Mouse (Mus musculus): ENCODE results near the gene Themis.
A peak's percentile ranks its signal among the peaks of the same experiment; 100 is the strongest.

Gene Themis

GRCm38 (mm10) chr10:28811928-28812570 is 143.9 kb downstream of the Themis start:
- no peak for DNase-seq

DNA sequence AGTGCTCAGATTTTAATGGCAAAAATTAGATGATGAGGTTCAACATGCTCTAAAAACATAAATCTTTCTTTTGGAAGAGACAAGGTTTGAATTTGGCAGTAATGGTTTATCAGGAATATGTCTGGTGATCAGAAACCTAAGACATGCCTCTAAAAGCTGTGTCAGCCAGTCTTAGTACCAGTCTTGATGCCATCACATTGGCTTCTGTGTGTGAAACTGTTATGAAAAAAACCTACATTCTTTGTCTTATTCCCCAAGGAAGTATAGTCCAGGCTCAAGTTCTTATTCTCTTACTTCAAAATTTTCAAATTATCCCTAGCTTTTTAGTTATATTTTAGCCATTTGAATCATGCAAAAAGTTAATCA is 144.4 kb downstream of the Themis start:
- DNase-seq = no peak

GRCm38 (mm10) chr10:28816160-28816559 is 148.0 kb downstream of the Themis start:
- no peak for DNase-seq

- no peak for DNase-seq
Measured at GRCm38 (mm10) chr10:28822320-28822719, 154.2 kb downstream of the Themis start.

DNA sequence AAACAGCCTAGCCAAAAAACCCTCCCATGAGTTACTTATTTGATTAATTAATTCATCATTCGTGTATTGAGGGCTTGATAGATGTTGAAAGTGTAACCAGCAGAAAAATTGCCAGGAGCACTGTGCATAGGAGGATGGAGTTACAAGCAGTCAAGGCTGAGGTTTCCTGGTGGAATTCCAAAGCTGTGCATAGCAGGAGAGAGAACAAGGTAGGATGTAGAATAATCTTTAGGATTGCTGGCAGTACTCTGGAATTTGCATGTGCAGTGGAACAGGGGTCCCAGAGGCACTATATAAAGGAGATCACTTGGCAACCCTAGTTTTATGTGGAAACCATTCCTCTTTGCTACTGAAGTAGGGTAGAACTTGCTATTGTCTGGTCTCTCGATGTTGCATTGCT is 174.4 kb downstream of the Themis start:
- DNase-seq = no peak

- no peak for DNase-seq
Measured at GRCm38 (mm10) chr10:28843755-28844717, 175.9 kb downstream of the Themis start.

GRCm38 (mm10) chr10:28856154-28856553 is 188.0 kb downstream of the Themis start:
- no peak for DNase-seq

DNA sequence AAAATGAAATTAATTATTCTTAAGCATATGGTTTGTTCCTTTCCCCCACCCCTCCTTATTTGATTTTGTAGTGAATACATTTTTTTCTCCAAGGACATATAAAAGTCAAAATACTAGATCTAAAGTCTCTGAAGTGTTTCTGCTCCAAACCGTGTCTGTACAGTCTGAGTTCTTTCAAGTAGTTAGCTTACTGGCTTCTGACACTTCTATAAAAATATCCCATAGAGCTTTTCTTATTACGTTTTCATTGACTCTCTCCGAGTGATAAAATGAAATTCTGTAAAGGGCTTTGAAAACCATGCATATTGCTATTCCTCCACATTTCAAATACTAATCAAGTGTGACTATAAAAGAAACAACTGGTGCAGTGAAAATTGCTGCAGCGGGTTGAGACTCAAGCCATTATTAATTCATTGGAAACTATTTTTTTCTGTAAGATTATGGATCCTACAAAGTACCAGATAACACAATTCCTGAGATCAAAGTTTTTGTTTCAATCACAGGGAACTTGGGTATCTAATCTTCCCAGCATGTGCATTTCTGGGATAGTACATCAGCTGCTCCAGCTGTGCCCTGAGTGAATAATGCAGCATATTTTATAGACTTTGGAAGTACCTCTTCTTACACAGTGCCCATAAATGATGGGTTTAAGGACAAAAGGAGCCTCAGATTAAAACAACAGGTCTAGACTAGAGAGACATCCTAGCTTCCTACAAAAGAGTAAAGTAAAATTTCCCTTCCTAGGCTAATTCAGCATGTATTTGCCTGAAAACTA is 202.6 kb downstream of the Themis start:
- no peak for DNase-seq

- DNase-seq = no peak
Measured at GRCm38 (mm10) chr10:28874605-28875004, 206.4 kb downstream of the Themis start.

DNA sequence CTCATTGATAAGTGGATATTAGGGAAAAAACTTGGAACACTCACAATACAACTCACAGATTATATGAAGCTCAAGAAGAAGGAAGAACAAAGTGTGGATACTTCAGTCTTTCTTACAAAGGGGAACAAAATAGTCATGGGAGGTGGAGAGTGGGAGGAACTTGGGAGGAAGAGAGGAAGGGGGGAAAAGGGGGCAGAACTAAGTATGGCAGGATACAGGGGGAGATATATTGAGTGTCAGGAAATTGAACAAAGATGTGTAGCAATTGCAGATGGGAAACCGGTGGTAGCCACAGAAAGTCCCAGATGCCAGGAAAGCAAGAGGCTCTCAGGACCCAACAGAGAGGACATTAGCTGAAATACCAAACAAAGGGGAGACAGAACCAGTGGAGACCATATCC is 219.5 kb downstream of the Themis start:
- DNase-seq = no peak

- peak; percentile 10 for DNase-seq
Measured at GRCm38 (mm10) chr10:28890886-28891285, 222.7 kb downstream of the Themis start.

DNA sequence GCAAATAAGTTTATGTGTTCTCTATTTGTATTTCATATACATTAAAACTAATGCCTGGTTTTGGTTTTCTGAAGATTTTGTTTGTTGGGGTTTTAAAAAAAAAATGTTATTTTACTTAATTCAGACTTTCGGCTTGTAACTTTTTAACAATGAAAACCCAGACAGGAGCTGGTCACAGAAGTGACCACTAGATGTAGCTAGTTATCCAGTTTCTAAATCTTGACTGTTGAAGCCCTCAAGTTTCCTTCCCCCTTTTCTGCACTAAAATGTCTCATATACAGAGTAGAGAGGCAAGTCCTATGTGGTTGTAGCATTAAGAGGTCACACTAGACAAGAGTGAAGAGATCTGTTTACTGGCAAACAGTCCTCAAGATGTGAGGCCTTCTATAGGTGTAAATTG is 230.2 kb downstream of the Themis start:
- no peak for DNase-seq

Measured in heart, adult 11 months (tissue).